Mouse (Mus musculus): ENCODE results near the gene Spn.

DNA sequence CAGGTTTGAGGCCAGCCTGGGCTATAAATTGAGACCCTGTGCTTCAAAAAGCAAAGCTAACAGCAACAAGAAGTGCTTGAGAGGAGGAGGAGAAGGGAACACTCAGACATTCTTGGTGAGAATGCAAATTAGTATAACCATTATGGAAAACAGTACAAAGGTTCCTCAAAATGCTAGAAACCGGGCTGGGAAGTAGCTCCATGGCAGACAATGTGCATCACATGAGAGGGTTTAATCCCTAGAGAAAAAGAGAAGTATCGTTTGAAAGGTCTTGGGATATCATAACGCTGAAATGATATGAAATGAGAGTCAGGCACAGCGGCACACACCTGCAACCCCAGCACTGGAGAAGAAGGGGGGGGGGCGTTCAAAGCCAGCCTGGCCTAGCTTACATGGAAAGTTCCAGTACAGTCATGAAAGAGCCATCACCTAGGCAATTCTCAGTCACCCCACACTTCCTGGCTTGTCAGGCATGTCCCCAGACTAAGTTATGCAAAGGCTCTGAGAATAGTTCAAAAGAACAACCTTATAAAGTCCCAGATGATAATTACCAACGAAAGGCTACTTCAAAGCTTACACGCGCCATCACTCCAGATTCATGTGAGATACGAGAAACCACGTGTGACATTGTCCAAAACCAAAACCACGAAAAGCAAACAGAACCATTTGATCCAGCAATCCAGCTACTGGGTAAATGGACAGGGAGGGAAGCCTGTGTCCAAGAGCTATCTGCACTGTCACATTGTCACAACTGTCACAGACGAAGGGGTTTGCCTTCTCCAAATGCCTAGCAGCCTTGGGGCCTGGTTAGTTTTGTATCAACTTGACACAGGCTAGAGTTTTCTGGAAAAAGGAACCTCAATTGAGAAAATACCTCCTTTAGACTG, 28.2 kb upstream of the Spn start:
- TF ChIP-seq CTCF (IDR thresholded peaks at IDR 0.05; ENCODE audit: low read depth, low read length) (no peak), GATA2 (IDR thresholded peaks at IDR 0.05; ENCODE audit: borderline replicate concordance, low read depth, low read length) (no peak), GATA1 (IDR thresholded peaks at IDR 0.05; ENCODE audit: borderline replicate concordance, low read length) (no peak), TAL1 (conservative IDR thresholded peaks at IDR 0.05; ENCODE audit: low read depth, low read length) (no peak)
